Mouse (Mus musculus) right cerebral cortex, postnatal 4 days (tissue): ENCODE measurements around the gene Icam5.

Experiments
- DNase-seq: peaks from one replicate; pipeline ENCODE4 v3.0.0-alpha.2; 2022

The Icam5 gene

DNA sequence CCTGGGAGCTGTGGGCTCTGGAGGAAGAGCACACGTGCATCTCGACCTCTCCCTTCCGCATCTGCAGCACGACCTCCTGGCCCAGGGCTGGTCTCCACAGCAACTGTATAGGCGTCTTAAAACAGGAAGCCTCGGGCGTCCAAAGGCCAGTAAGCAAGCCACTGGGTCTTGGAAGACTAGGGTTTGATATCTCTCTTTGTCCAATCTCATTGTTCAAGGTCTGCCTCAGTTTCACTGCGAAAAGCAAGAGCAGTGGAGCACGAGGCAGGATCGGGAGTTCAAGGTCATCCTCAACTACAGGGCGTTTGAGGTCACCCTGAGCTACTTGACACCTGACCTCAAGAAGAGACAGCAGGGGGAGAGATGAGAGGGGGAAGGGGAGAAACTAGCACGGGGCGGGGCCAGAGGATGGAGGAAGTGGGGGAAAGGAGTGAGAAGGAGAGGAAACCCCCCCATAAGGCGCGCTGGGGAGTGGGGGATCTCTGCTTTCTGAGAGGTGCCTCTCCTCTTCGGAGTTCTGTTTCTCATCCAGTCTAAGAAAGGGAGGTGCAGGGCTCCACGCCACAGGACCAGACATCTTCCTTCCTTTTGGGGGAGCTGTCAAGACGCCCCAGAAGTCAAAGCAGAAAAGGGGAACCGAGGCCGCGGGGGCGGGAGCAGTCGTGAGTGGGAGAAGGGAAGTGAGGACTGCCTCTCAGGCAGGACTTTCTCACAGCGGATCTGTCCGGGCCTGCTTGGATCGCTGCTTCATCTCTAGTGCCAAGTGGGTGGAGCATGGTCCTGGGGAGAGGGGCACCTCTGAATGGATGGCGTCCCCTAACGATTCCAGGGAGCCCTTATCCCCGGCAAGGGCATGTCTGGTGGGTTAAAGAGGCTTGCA lies 16.9 kb upstream of the Icam5 start:
- no peak for DNase-seq

DNA sequence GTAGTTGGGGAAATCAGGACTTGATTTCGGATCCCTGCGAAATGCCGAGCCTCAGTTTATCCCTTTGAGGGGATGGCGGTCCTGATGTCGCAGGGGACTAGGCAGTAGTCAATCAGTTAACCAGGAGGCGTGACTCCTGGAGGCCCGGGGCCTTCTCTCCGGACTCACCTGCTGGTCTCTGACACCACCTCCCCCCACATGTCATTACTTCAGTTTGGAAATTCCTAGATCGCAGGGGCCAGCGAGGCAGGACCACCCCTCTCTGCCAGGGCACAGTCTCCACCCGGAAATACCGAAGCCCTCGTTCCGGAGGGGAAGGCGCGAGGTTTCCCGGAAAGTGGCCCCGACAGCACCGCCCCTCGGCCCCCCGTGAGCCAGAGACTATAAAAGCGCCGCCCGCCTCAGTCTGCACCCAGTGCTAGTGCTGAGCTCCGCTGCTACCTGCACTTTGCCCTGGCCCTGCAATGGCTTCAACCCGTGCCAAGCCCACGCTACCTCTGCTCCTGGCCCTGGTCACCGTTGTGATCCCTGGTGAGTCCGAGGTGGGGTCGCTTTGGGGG lies 16.2 kb upstream of the Icam5 start, which contains the start of gene Icam1:
Gene Icam1, plus strand, starts transcription at position 415 of the 560 bp plus-strand sequence.
- DNase-seq, result no peak

DNA sequence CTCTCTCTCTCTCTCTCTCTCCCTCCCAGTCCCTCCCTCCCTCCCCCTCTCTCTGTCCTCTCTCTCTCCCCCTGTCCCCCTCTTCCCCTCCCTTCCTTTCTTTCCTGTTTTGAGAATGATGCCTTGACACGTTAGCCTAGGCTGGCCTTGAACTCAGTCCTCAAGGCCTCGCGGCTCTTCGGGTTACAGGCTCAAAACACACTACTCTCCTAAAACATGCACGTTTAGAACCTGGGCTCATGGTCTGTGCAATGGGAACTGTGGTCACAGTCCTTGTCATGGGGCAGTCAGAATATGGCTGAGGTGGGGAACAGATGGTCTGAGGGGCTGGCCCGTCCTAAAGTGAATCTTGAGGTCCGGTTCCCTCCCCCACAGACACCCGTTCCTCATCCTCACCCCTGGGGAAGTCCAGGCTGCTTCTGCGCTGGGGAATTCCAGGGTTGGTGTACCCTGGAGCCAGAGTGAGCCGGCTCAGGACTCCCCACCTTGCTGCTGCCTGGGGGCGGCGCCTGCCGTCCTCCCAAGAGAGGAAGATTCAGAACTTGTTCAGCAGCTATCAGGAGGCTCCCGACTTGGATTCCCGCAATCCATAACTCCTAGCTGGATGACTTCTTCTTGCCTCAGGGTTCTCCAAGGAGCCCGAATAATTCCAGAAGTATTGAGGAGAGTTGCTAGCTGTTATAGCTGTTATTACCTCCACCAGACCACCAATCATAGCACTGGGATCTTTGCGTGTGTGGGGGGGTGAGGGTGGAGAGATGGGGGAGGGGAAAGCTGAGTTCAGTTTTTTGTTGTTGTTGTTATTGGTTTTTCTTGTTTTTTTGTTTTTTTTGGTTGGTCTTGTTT lies 15.3 kb upstream of the Icam5 start:
- no peak for DNase-seq

DNA sequence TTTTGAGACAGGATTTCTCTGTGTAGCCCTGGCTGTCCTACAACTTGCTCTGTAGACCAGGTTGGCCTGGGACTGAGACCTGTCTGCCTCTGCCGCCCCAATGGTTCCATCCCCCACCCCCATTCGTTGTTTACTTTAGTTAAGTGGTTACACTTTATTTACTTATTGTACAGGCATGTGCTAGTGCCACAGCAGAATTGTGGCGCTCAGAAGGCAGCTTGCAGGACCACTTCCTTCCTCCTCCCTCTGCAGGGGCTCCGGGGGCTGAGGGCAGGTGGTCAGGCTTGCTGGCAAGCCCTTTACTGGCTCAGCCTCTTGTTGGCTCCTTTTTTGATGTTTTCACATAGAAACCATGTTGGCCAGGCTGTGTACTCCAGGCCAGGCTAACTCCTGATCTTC lies 14.7 kb upstream of the Icam5 start:
- DNase-seq, result no peak

DNA sequence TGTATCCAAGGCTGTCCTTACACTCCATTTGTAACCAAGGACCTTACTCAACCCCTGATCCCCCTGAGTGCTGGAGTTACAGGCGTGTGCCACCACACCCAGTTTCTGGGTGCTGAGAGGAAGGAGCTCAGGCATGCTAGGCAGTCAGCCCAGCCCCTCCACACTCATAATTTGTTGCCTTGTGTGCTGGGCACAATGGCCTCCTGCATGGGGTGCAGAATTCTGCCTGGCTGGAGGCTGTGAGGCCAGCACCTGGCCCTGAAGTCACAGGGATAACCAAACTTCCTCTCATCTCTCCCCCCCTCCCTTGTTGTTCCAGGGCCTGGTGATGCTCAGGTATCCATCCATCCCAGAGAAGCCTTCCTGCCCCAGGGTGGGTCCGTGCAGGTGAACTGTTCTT lies 13.3 kb upstream of the Icam5 start:
- no peak for DNase-seq

DNA sequence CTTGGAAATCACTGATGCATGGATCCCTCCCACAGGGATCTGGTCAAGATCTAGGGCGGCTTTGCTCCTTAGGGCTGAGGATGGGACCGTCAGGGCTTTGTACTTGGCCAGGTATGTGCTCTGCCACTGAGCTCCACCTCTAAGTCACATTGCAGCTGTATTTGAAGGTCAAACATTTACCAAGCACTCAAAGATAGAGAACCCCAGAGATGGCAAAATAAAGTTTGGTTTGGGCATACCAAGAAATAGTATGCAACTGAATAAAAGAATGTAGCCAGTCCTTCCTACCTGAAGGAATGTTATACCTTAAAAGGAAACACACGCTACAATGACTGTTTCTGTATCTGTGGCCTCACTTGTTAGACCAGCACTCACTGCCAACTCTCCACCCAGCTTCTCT lies 10.5 kb upstream of the Icam5 start:
- DNase-seq, result no peak

DNA sequence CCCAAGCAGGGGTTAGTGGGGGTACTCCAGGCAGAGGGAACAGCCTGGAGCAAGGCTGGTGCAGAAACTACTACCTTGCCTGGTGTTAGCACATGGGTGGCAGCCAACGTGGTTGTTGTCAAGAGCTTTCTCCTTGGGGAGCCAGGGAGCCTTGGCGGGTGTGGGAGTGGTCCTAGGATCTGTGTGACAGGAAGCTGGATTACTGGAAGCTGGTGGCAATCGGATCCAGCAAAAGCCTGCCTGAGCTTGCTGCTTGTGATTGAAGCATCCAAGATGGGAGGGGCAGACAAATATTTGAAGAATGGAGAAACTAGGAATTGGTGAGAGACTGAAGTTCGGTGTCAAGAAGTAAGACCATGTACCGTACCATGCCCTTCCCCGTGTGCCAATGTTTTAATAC lies 9.6 kb upstream of the Icam5 start:
- no peak for DNase-seq

DNA sequence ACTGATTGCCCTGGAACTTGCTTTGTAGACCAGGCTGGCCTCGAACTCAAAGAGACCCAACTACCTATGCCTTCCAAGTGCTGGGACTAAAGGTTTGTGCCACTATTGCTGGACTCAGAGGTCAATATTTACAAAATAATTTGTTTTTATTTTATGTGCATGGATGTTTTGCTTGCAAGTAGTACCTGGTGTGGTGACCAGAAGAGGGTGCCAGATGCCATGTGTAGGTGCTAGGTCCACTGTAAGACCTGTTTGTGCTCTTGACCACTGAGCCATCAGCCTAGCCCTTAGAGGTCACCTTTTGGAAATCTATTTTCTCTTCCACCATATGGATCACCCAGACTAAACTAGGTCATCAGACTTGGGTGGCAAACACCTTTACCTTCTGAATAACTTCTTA lies 9.1 kb upstream of the Icam5 start:
- no peak for DNase-seq

DNA sequence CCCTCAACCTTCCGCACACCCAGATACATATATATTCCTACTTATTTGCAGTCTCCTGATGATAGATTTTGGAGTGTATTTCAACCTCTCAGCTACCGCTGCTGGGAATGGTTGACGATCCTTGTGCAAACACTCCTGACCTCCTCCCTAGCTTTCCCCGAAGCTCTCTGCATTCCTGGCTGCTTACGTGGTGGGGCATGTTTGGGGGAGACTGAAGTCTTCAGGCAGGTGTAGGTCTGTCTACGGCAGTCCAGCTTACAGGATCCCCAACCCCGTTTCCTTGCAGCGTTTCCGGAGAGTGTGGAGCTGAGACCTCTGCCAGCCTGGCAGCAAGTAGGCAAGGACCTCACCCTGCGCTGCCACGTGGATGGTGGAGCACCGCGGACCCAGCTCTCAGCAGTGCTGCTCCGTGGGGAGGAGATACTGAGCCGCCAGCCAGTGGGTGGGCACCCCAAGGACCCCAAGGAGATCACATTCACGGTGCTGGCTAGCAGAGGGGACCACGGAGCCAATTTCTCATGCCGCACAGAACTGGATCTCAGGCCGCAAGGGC lies 6.5 kb upstream of the Icam5 start:
- no peak for DNase-seq

DNA sequence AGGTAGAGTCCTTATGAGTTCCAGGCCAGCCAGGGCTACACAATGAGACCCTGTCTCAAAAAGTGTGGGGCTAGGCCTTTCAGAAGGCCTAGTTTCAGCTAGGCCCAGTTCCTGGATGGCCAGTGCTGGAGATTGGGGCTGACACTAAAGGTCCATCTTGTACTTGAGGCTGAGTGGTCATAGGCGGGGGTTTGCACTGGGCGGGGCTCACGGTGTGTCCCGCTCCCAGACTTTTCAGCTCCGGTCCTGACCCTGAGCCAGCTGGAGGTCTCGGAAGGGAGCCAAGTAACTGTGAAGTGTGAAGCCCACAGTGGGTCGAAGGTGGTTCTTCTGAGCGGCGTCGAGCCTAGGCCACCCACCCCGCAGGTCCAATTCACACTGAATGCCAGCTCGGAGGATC lies 5.0 kb upstream of the Icam5 start:
- no peak for DNase-seq

DNA sequence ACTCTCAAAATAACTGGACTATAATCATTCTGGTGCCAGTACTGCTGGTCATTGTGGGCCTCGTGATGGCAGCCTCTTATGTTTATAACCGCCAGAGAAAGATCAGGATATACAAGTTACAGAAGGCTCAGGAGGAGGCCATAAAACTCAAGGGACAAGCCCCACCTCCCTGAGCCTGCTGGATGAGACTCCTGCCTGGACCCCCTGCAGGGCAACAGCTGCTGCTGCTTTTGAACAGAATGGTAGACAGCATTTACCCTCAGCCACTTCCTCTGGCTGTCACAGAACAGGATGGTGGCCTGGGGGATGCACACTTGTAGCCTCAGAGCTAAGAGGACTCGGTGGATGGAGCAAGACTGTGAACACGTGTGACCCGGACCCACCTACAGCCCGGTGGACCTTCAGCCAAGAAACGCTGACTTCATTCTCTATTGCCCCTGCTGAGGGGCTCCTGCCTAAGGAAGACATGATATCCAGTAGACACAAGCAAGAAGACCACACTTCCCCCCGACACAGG lies 4.0 kb upstream of the Icam5 start:
- no peak for DNase-seq

DNA sequence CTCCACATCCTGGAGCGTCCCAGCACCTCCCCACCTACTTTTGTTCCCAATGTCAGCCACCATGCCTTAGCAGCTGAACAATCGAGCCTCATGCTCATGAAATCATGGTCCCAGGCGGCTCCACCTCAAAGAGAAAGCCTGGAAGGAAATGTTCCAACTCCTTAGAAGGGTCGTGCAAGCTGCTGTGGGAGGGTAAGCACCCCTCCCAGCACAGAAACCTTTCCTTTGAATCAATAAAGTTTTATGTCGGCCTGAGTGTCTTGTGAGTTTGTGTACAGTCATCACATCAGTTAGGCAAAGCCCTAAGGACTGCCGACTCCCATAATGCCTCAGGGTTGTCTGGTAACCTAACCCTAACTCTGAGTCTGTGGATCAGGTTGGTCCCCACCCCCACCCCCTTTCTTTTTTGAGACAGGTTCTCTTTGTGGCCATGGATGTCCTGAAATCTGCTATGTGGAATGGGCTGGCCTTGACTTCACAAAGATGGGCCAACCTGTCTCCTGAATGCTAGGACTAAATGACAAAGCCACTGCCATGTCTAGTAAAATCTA lies 3.2 kb upstream of the Icam5 start:
- DNase-seq, result no peak

DNA sequence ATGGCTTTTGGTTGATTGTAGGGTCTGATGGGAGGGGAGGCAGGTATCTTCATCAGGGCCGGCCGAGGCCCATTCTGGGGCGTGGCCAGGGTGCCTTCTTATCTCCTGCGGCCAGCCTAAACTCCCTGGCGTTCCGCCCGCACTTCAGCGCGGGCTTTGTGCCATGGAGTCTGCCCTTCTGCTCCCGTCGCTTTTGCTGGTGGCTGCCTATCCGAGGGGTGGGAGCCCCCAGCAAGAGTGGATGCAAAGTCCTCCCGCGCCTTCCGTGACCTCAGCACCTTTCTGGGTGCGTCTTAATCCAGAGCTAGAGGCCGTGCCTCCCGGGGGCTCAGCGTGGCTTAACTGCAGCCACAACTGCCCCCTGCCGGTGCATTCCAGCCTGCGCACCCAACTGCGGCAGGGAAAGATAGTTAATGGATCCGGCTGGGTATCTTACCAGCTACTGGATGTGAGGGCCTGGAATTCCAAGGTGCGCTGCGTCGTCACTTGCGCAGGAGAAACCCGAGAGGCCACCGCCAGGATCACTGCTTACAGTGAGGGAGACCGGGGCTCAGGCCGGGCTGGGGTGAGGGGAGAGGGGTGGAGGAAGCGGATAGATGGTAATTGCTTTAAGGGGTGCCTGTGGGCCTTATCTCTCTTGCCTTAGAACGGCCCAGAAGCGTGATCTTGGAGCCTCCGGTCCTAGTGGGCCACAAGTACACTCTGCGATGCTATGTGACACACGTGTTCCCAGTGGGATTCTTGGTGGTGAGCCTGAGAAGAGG lies 2.4 kb upstream of the Icam5 start, which contains the start of gene Icam4:
Gene Icam4, plus strand, starts transcription at position 83 of the 764 bp plus-strand sequence.
- DNase-seq, result peak; percentile 75

DNA sequence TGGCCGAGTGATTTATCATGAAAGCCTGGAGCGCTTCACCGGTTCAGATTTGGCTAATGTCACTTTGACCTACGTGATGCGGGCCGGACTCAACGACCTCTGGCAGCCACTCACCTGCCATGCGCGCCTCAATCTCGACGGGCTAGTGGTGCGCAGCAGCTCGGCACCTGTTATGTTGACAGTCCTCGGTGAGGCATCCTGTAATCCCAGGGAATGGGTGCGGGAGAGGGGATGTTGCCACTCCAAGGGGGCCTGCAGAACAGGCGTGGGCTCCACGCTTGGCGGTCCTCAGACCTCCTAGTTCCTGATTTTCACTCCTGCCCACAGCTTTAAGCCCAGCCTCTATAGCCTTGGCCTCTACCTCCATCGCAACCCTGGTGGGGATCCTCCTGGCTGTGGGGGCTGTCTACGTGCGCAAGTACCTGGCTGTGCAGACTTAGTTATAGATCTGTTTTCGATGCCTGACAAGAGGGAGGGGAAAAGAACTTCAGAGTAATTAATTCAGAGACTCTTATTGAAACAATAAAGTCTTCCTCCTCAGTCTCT lies 1.7 kb upstream of the Icam5 start:
- DNase-seq, result no peak

DNA sequence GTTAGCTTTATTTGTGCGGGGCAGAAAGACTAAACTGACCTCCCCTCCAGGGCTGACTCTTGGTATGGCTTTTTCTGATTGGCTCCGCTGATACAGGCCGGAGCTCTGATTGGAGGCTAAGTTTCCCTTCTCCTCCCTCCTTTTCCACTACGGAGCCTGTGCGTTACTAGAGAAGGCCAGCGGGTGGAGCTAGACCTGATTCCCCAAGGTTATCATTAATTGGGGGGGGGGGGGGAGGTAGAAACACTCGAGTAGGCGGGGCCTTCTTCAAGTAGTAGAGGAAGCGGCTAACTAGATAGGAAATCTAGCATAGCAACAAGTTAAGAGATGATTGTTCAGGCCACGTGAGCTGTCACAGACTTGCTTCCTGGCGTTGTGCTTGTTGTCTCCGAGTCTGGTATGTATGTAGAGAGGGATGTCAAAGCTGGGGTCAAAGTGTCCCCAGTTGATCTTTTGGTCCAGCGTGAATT lies 1.1 kb upstream of the Icam5 start:
- DNase-seq, result peak; percentile 82

DNA sequence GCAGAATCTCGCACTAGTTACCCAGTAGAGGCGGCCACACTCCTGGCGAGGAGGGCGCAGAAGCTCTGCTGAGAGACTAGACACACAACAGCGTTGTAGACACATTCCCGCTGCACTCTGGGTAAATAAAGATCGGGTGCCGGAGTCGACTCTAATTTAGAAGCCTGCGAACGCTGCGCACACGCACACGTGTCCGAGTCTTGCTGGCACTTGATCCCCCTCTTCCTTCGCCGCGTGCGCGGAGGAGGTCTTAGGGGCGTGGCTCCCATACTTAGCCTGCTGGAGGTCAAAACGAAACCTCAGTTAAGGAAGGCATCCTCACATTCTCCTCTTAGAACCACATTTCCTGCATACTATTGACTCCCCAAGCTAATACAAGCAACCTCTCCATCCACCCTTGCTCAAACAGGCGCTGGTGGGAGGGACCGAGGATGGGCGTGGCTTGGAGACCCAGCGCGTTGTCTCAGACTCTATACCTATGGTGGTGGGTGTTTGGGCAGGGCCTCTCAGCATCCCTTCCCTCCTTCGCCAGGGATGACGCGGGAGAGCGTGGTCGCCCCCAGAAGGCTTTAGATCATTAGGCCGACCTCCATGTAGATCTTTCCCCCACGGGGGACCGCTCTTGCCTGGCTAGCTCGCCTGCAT lies 500 bp upstream of the Icam5 start:
- peak; percentile 69 for DNase-seq

DNA sequence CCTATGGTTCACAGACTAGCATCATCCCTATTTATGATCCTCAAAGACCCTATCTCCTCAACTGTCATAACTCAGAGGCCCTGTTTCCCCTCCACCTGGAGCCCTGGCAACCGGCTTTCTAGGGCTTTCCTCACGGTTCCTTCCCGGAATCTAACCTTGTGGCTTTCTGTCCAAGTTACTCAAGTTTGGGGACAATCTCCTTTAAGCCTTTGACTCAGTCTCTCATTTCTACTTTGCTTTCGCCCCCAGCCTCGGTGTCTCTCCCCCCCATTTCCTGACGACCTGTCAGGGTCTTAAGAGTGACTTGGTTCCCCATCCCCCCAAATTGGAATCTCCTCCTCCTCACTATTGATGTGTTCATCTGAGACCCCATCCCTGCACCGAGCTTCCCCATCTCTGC lies 618 bp downstream of the Icam5 start:
- DNase-seq, result no peak

DNA sequence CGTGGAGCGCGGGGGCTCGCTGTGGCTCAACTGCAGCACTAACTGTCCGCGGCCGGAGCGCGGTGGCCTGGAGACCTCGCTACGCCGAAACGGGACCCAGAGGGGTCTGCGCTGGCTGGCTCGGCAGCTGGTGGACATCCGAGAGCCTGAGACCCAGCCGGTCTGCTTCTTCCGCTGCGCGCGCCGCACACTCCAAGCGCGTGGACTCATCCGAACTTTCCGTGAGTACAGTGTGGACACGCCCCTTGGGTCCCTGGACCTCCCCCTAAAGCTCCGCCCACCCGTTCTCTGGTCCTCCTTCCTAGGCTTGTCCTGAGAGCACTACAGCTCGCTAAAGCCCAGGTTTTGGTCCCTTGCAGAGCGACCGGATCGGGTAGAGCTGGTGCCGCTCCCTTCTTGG lies 1.3 kb downstream of the Icam5 start:
- no peak for DNase-seq

DNA sequence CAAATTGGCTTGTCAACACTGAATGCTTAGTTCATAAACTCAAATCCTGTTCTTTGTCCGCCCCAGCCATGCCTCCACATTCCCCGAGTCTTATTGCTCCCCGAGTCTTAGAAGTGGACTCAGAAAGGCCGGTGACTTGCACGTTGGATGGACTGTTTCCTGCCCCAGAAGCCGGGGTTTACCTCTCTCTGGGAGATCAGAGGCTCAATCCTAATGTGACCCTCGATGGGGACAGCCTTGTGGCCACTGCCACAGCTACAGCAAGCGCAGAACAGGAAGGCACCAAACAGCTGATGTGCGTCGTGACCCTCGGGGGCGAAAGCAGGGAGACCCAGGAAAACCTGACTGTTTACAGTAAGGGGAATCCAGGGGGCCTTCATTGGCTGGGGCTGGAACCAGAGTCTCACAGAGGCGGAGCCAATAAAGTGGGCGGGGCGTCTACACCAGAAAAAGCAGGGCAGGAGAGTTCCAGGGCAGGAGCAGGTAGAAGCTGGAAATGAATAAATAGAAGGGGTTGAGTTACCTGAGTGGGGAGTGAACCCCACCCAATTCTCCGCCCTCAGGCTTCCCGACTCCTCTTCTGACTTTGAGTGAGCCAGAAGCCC lies 2.7 kb downstream of the Icam5 start:
- no peak for DNase-seq

DNA sequence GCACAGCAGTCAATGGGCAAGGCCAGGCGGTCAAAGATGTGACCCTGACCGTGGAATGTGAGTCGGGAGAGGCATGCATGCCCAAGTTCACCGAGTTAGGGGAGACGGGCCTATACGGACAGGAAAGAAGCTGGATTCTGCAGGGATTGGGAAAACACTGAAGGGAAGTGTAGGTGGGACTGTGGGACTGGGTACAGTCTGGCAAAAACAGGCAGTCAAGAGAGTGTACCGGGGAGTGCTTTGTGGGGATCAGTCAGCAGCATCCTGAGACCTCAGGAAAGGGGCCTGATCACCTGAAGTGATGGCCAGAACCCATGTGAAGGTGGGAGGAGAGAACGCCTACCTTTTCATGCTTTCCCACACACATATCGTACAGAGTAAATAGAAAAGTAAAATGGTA lies 3.7 kb downstream of the Icam5 start:
- DNase-seq, result no peak

DNA sequence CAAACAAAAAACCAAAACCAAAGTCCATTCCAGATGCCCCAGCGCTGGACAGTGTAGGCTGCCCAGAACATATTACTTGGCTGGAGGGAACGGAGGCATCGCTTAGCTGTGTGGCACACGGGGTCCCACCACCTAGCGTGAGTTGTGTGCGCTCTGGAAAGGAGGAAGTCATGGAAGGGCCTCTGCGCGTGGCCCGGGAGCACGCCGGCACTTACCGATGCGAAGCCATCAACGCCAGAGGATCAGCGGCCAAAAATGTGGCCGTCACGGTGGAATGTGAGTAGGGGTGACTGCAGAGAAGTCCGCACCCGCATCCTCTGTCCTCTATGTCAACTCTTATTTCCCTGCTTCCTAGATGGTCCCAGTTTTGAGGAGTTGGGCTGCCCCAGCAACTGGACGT lies 4.3 kb downstream of the Icam5 start:
- no peak for DNase-seq
